Mouse (Mus musculus) kidney, embryonic 14.5 days (tissue): ENCODE results near the gene Napsa. TPM values are rescaled to one million over a fixed set of nuclear protein-coding genes. Genes with fewer than 3 reads are reported as not detected.

Source experiments
- ATAC-seq: fragments of 200-750 bp; cut with Nextera tagmentation; 2 replicates; pipeline ENCODE4 v1.8.0; 2017; ENCODE audit warnings: moderate number of reproducible peaks, mild to moderate bottlenecking, moderate TSS enrichment, moderate library complexity; ENCODE audit not compliant: low FRiP score, low TSS enrichment
- H3K27ac ChIP-seq: fragments of 300-500 bp; sonication (generic); 2 replicates; pipeline ENCODE4 v1.5.1; 2014; ENCODE audit warnings: low read depth, mild to moderate bottlenecking, low read length, moderate library complexity, mixed read lengths
- H3K27me3 ChIP-seq: fragments of 300-500 bp; sonication (generic); 2 replicates; pipeline ENCODE4 v1.6.1; 2014; ENCODE audit warnings: mild to moderate bottlenecking, low read length; ENCODE audit not compliant: control insufficient read depth, insufficient read depth
- H3K36me3 ChIP-seq: fragments of 300-500 bp; sonication (generic); 2 replicates; pipeline ENCODE4 v1.6.1; 2014; ENCODE audit warnings: low read length, mixed read lengths; ENCODE audit not compliant: control insufficient read depth, insufficient read depth
- H3K4me1 ChIP-seq: fragments of 300-500 bp; sonication (generic); 2 replicates; pipeline ENCODE4 v1.6.1; 2014; ENCODE audit warnings: low read length, mixed read lengths; ENCODE audit not compliant: control insufficient read depth, insufficient read depth
- H3K4me2 ChIP-seq: fragments of 300-500 bp; sonication (generic); replicated peaks from 2 replicates; pipeline ENCODE4 v1.6.1; 2014; ENCODE audit warnings: low read depth, mild to moderate bottlenecking, low read length
- H3K4me3 ChIP-seq: fragments of 300-500 bp; sonication (generic); 2 replicates; pipeline ENCODE4 v1.5.1; 2014; ENCODE audit warnings: mild to moderate bottlenecking, low read length
- H3K9ac ChIP-seq: fragments of 300-500 bp; sonication (generic); 2 replicates; pipeline ENCODE4 v1.6.1; 2014; ENCODE audit warnings: low read depth, mild to moderate bottlenecking, low read length, moderate library complexity
- H3K9me3 ChIP-seq: fragments of 300-500 bp; sonication (generic); 2 replicates; pipeline ENCODE4 v1.6.1; 2016; ENCODE audit warnings: low read length; ENCODE audit not compliant: control insufficient read depth
- WGBS: fragments of 180-500 bp; shearing (Covaris S2); extraction: QIAGEN DNeasy Blood & Tissue Kit; methylation state at CpG from one replicate; pipeline ENCODE4 v1.1.7; 2014; 5-methylcytosine and 5-hydroxymethylcytosine counted together
- polyA plus RNA-seq: library from polyadenylated mRNA; unstranded; fragments of >200 nt; fragmentation: Nextera tagmentation; extraction: Ambion mirVana; gene quantifications from 2 replicates; pipeline ENCODE4 v1.2.1, GENCODE M21; 2014

Gene Napsa
- polyA plus RNA-seq, 1 experiment from 2014 or later = 7.0 TPM

DNA sequence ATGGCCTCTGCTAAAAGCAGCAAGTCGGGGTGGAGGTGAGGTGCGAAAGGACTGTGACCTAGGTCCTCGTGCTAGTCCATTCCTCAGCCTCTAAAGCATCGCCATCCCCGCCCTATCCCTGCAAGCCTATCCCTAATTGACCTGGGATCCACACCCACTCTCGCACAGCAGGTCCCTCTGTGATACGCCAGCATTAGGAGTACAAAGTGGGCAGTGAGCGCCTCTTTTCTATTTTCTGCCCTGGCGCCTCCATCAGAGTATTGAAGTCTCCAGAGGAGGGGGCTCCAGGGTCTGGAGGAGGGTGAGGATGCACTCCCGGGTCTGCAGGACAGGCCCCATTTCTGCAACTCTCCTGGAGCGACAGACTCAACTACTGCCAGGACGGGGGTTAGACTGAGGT is 16.2 kb downstream of the Napsa start:
- 3% methylated on average over 12 of the region's 12 CpGs for WGBS
- Histone ChIP-seq H3K4me3 (peak overlapping the region; percentile 34; the same call in 1 of the 2 replicates), H3K4me2 (peak overlapping the region; percentile 99), H3K9me3 (no peaks in the 10 kb centered on the region), H3K36me3 (no peaks in the 10 kb centered on the region), H3K9ac (no peak overlapping the region), H3K27me3 (peaks cover 82% of the 10 kb centered on the region), H3K4me1 (peaks cover 13% of the 10 kb centered on the region; the same call in 1 of the 2 replicates), H3K27ac (no peak overlapping the region)
- ATAC-seq = no peak

DNA sequence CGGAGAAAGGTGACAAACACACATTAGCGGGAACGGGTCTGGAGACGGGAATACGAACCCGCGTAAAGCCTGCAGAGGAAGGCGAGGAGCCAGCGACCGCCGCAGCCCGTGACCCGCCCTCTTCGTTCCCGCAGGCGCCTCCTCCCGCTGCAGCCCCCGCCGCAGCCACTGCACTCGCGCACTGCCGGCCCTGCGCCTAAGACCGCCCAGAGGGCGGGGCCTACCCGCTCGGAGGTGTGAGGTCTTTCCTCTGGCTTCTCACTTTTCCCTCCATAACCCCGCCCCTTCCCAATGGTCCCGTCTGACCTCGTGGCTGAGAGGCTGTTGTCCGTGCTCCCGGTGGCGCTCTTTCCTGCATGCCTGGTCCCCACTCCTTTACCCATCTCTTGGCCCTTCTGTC is 17.0 kb downstream of the Napsa start:
- Histone ChIP-seq H3K27me3 (peaks cover 85% of the 10 kb centered on the region), H3K9ac (no peak overlapping the region), H3K4me2 (peak overlapping the region; percentile 99), H3K4me3 (peak overlapping the region; percentile 34), H3K27ac (no peak overlapping the region), H3K9me3 (no peaks in the 10 kb centered on the region), H3K4me1 (peaks cover 13% of the 10 kb centered on the region; the same call in 1 of the 2 replicates), H3K36me3 (no peaks in the 10 kb centered on the region)
- 0% methylated on average over 15 of the region's 33 CpGs for WGBS
- peak; percentile 53 for ATAC-seq

- peaks cover 83% of the 10 kb centered on the region for H3K27me3 ChIP-seq
- WGBS = 4% methylated on average over 13 of the region's 13 CpGs
- no peak for ATAC-seq
- H3K27ac ChIP-seq = no peak overlapping the region
- no peaks in the 10 kb centered on the region for H3K36me3 ChIP-seq
- H3K4me3 ChIP-seq = peak overlapping the region; percentile 57
- peak overlapping the region; percentile 99 for H3K4me2 ChIP-seq
- peaks cover 13% of the 10 kb centered on the region; the same call in 1 of the 2 replicates for H3K4me1 ChIP-seq
- no peaks in the 10 kb centered on the region for H3K9me3 ChIP-seq
- no peak overlapping the region for H3K9ac ChIP-seq
Observed at GRCm38 (mm10) chr7:44589946-44590345, 17.8 kb downstream of the Napsa start.

GRCm38 (mm10) chr7:44590402-44591347 is 18.5 kb downstream of the Napsa start, which contains the start of gene Kcnc3:
Gene Kcnc3 (plus strand): TSS chr7:44590664.
- no peaks in the 10 kb centered on the region for H3K9me3 ChIP-seq
- H3K36me3 ChIP-seq = no peaks in the 10 kb centered on the region
- peak; percentile 92 for ATAC-seq
- peak within 1 kb of the TSS; percentile 45; the same call in 1 of the 2 replicates for H3K9ac ChIP-seq
- peak within 1 kb of the TSS; percentile 99 for H3K4me2 ChIP-seq
- H3K4me1 ChIP-seq = peaks cover 13% of the 10 kb centered on the region; the same call in 1 of the 2 replicates
- under 1% methylated on average over 76 of the region's 80 CpGs for WGBS
- H3K27me3 ChIP-seq = peaks cover 76% of the 10 kb centered on the region
- H3K27ac ChIP-seq = no peak within 1 kb of the TSS
- peak within 1 kb of the TSS; percentile 57 for H3K4me3 ChIP-seq

DNA sequence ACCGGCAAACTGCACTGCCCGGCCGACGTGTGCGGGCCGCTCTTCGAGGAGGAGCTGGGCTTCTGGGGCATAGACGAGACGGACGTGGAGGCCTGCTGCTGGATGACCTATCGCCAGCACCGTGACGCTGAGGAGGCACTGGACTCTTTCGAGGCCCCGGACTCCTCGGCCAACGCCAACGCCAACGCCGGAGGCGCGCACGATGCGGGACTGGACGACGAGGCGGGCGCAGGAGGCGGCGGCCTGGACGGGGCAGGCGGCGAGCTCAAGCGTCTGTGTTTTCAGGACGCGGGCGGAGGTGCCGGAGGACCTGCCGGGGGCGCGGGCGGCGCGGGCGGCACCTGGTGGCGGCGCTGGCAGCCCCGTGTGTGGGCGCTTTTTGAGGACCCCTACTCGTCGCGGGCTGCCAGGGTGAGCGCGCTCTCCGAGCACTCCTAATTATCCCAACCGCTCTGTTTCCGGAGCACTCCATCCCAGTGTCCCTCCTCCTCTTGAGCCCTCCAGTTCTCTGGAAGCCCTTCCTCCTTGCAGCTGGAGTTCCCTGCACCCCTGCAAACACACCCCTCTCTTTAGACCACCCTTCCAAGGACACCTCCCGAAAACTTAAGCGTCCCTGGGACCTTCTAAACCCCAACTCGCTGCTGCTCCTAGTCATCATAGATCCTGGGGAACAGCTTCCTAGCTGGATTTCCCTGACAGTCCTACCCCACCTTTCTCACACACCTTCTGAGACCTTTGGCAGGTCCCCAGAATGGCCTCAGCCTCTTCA is 19.4 kb downstream of the Napsa start:
- no peak for ATAC-seq
- Histone ChIP-seq H3K9ac (peak overlapping the region; percentile 45; the same call in 1 of the 2 replicates), H3K4me1 (peaks cover 13% of the 10 kb centered on the region; the same call in 1 of the 2 replicates), H3K27ac (no peak overlapping the region), H3K4me3 (peak overlapping the region; percentile 57), H3K9me3 (no peaks in the 10 kb centered on the region), H3K36me3 (no peaks in the 10 kb centered on the region), H3K4me2 (peak overlapping the region; percentile 99), H3K27me3 (peaks cover 70% of the 10 kb centered on the region)
- WGBS = under 1% methylated on average over 48 of the region's 60 CpGs

DNA sequence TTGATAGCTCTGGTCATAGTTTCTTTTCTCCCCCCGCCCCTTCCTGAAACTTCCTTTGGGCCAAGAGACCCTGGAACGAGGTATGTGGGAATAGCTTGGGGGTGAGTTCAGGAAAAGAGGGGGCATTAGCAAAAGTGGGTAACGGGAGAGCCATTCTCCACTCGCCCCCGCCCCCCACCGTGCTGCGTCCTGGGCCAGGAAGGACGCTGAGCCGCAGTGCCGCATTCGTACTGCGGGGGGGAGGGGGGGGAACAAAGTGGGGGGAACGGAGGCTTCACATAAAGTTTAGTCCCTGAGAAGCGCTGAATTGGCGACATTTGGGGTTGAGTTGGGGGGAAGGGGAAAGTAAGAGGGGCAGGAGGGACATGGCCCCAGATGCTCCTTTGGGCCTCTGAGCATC is 20.9 kb downstream of the Napsa start:
- Histone ChIP-seq H3K9me3 (no peaks in the 10 kb centered on the region), H3K4me3 (no peak overlapping the region), H3K9ac (no peak overlapping the region), H3K27me3 (peaks cover 55% of the 10 kb centered on the region), H3K4me2 (no peak overlapping the region), H3K36me3 (no peaks in the 10 kb centered on the region), H3K27ac (no peak overlapping the region), H3K4me1 (peaks cover 13% of the 10 kb centered on the region; the same call in 1 of the 2 replicates)
- WGBS = 2% methylated on average over 15 of the region's 15 CpGs
- no peak for ATAC-seq

DNA sequence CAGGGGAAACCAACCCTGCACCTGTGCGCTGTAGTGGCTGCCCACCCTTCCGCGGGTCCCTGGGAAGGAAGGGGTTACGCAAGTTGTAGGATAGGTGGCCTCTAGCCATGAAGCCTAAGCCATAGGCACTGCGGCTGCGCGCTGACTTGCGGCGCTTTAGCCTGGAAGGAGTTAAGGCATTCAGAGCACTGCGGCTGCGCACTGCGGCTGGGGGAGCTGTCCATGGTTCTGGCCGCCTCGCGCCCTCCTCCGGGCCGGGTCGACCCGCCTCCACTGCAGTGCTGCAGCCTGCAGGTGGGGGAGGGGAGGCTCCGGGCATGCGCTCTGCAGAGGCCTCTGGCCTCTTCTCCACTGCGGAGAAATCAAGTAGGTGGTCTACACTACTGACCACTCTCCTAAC is 21.6 kb downstream of the Napsa start:
- peaks cover 48% of the 10 kb centered on the region for H3K27me3 ChIP-seq
- no peak overlapping the region for H3K27ac ChIP-seq
- no peak overlapping the region for H3K9ac ChIP-seq
- peaks cover 13% of the 10 kb centered on the region; the same call in 1 of the 2 replicates for H3K4me1 ChIP-seq
- peak overlapping the region; percentile 15; the same call in 1 of the 2 replicates for H3K4me2 ChIP-seq
- no peaks in the 10 kb centered on the region for H3K9me3 ChIP-seq
- H3K36me3 ChIP-seq = no peaks in the 10 kb centered on the region
- no peak overlapping the region for H3K4me3 ChIP-seq
- WGBS = under 1% methylated on average over 22 of the region's 22 CpGs
- ATAC-seq = peak; percentile 55

GRCm38 (mm10) chr7:44594291-44594690 is 22.1 kb downstream of the Napsa start:
- Histone ChIP-seq H3K4me3 (no peak overlapping the region), H3K36me3 (no peaks in the 10 kb centered on the region), H3K9me3 (no peaks in the 10 kb centered on the region), H3K9ac (no peak overlapping the region), H3K4me1 (peaks cover 10% of the 10 kb centered on the region; the same call in 1 of the 2 replicates), H3K27me3 (peaks cover 43% of the 10 kb centered on the region), H3K4me2 (no peak overlapping the region), H3K27ac (no peak overlapping the region)
- no peak for ATAC-seq
- WGBS = 68% methylated on average over 6 of the region's 6 CpGs
